Comparison of ENCODE assay signal across 8 mouse cellular contexts in the genomic region with DNA sequence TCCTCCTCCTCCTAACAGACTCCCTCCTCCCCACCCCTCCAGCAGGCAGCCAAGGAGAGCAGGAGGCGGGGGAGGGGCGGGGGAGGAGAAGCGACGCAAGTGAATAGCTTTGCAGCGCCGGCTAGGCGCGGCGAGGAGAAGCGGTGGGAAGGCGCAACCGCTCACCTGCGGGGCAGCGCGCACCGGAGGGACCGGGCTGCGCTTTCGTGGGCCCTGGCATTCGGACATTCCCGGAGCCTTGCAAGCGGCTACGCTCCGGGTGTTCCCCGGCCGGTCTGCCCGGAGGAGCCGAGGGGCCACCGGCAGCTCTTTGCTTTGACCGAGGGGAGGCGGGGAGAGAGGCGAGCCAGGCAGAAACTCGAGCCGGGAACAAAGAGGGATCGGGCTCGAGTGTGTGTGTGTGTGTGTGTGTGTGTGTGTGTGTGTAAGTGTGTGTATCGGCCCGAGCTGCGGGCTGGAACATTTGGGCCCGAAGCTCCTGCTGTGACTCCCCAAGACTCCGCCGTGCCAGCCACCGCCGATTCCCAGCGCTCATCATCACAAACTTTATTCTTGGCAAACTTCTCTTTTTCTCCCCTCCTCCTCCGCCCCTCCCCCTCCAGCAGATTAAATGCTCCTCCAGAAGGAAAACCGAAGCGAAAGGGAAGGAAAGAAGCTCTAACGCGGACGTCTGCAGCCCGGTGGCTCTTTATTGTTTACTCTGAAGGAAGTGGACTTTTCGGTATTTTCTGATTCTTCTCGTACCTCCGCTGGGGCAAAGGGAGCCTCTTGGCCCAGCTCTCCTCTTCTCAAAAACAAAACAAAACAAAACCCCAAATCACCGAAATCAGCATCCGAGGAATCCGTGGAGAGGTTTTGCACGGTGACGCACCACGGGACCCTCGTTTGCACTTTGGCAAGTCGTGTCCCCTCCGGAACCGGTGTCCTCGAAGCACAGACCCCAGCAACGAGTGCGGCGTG. TPM values are rescaled to one million over a fixed set of nuclear protein-coding genes. Genes with fewer than 3 reads are reported as not detected.
DNase-seq lines count a peak whose midpoint lies in the region; ATAC-seq lines count a peak whose summit lies in the region.

A gene (plus strand): TSS at position 281 of the 960 bp plus-strand sequence.

- DNase-seq in left cerebral cortex, postnatal 25 days (ENCODE audit: low spot score in 2 of 2): peak; percentile 16
- DNase-seq in left cerebral cortex, adult 18-20 months (ENCODE audit: low spot score in 2 of 2): no peak
- peak; percentile 93 for DNase-seq in ZHBTc4 (ENCODE audit: low read depth, low spot score)
- peak; percentile 37 for DNase-seq in lung, postnatal 14 days

- no peaks in the 10 kb centered on the region for H3K9me3 ChIP-seq in forebrain, embryonic 12.5 days
- H3K9me3 ChIP-seq in intestine, embryonic 15.5 days: no peaks in the 10 kb centered on the region
- no peaks in the 10 kb centered on the region for H3K9me3 ChIP-seq in stomach, embryonic 15.5 days

- H3K36me3 ChIP-seq in forebrain, embryonic 12.5 days (replicated peaks): 0 out of 2 replicates have a peak, but pooled peaks cover 3% of the 10 kb centered on the region
- H3K36me3 ChIP-seq in intestine, embryonic 15.5 days: no peaks in the 10 kb centered on the region
- no peaks in the 10 kb centered on the region for H3K36me3 ChIP-seq in stomach, embryonic 15.5 days

- H3K4me1 ChIP-seq in forebrain, embryonic 12.5 days: peaks cover 55% of the 10 kb centered on the region
- H3K4me1 ChIP-seq in intestine, embryonic 15.5 days (replicated peaks): peaks cover 44% of the 10 kb centered on the region
- peaks cover 39% of the 10 kb centered on the region for H3K4me1 ChIP-seq in stomach, embryonic 15.5 days

- H3K4me2 ChIP-seq in forebrain, embryonic 12.5 days: peak within 1 kb of the TSS; percentile 93
- H3K4me2 ChIP-seq in intestine, embryonic 15.5 days (replicated peaks): peak within 1 kb of the TSS; percentile 95
- peak within 1 kb of the TSS; percentile 91 for H3K4me2 ChIP-seq in stomach, embryonic 15.5 days

- H3K4me3 ChIP-seq in forebrain, embryonic 12.5 days (replicated peaks): peak within 1 kb of the TSS; percentile 76
- peak within 1 kb of the TSS; percentile 45 for H3K4me3 ChIP-seq in intestine, embryonic 15.5 days (replicated peaks)
- H3K4me3 ChIP-seq in stomach, embryonic 15.5 days (replicated peaks): peak within 1 kb of the TSS; percentile 38

- under 1% methylated on average over 56 of the region's 69 CpGs for WGBS in forebrain, embryonic 12.5 days
- WGBS in intestine, embryonic 15.5 days: 1% methylated on average over 59 of the region's 69 CpGs
- under 1% methylated on average over 66 of the region's 69 CpGs for WGBS in stomach, embryonic 15.5 days

- H3K9ac ChIP-seq in forebrain, embryonic 12.5 days: peak within 1 kb of the TSS; percentile 81
- peak within 1 kb of the TSS; percentile 36 for H3K9ac ChIP-seq in intestine, embryonic 15.5 days
- no peak within 1 kb of the TSS for H3K9ac ChIP-seq in stomach, embryonic 15.5 days

- ATAC-seq in forebrain, embryonic 12.5 days (ENCODE audit: low FRiP score): peak; percentile 62
- ATAC-seq in intestine, embryonic 15.5 days: peak; percentile 21; the same call in 1 of the 2 replicates
- 0 out of 2 replicates have a peak, but pooled peaks have one; percentile 15 for ATAC-seq in stomach, embryonic 15.5 days (ENCODE audit: insufficient read depth, low FRiP score, low read depth)
- no peak for ATAC-seq in monocyte, adult 5-6 weeks (replicated peaks; ENCODE audit: insufficient number of reproducible peaks, low FRiP score, low TSS enrichment, poor library complexity, severe bottlenecking)

- peak within 1 kb of the TSS; percentile 86 for H3K27ac ChIP-seq in forebrain, embryonic 12.5 days
- no peak within 1 kb of the TSS for H3K27ac ChIP-seq in intestine, embryonic 15.5 days
- no peak within 1 kb of the TSS for H3K27ac ChIP-seq in stomach, embryonic 15.5 days

- intact Hi-C loops in left cerebral cortex, postnatal 25 days (cut with DNase I): loop anchor here (5.0 kb wide), 3 partner anchors 47 to 107 kb away; no protein-coding TSS in a partner anchor

- peaks cover 37% of the 10 kb centered on the region for H3K27me3 ChIP-seq in forebrain, embryonic 12.5 days
- H3K27me3 ChIP-seq in intestine, embryonic 15.5 days (replicated peaks): peaks cover 82% of the 10 kb centered on the region
- peaks cover 81% of the 10 kb centered on the region for H3K27me3 ChIP-seq in stomach, embryonic 15.5 days (replicated peaks)

RNA-seq across cellular contexts. Expression of the gene that starts here (rescaled TPM):
- total RNA-seq in left cerebral cortex, postnatal 25 days (2021): 1 to 10 TPM; 6.3 to 6.4 TPM
- total RNA-seq in left cerebral cortex, adult 18-20 months (2021): 1 to 10 TPM; 5.5 to 5.7 TPM
- 48.5 and 55.1 TPM in 2 replicates for polyA plus RNA-seq in forebrain, embryonic 12.5 days (2016; fragmentation: Nextera tagmentation; extraction: Ambion mirVana)
- polyA plus RNA-seq in intestine, embryonic 15.5 days (2015; fragmentation: Nextera tagmentation; extraction: Ambion mirVana): 0.62 and 1.4 TPM in 2 replicates
- 0.95 and 0.99 TPM in 2 replicates for polyA plus RNA-seq in stomach, embryonic 15.5 days (2015; fragmentation: Nextera tagmentation; extraction: Ambion mirVana)
- 4.7 to 20.3 TPM (median 18.9 TPM) in 3 replicates for total RNA-seq in monocyte, adult 5-6 weeks (2017)

Comparison
In these comparisons a context has a peak if more than half of its experiments do, and no peak if none do; other contexts are left out.
1. RNA of the gene that starts here (polyA plus RNA-seq): 48.5 to 55.1 TPM in forebrain, embryonic 12.5 days; 0.62 to 1.4 TPM in intestine, embryonic 15.5 days and 0.95 to 0.99 TPM in stomach, embryonic 15.5 days; every median in the first group is over 10 times any median in the second.
2. DNase-seq: peak in left cerebral cortex, postnatal 25 days (2 of 2), ZHBTc4 (single experiment) and lung, postnatal 14 days (single experiment); none in left cerebral cortex, adult 18-20 months (0 of 2).
3. Peak in ATAC-seq, H3K4me3 ChIP-seq and H3K4me2 ChIP-seq in stomach, embryonic 15.5 days; RNA of the gene not detected or under 1 TPM.
4. Peak in every context shown above with its lines, with median percentiles within 50 percentile points of each other: H3K4me2 ChIP-seq and H3K4me3 ChIP-seq.